Mouse (Mus musculus) forelimb bud, embryonic 11.5 days (tissue): ENCODE results near the gene Gon4l.

Experiments
- DNase-seq: peaks from one replicate; pipeline ENCODE4 v3.0.0-alpha.2; 2012; ENCODE audit warnings: low read depth, low spot score

Gene Gon4l

DNA sequence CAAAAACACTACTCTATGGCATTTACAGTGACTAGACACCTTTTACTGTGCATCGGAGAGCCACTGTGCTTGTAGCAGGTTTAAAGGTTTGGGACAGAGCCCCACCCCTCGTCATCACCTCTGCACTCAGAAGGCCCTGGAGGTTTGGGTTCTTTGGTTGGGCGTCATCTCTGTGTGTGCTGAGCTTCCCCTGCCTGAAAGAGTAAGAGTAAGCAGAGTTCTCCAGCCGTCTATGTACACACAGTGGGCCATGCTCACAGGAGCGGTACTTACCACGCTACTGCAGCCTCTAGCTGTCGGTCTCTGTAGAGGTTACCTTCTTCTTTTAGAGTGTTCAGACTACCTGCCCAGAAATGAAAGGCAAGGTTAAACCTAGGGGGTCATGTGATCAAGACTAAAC lies 77.6 kb downstream of the Gon4l start:
- DNase-seq: no peak

- peak; percentile 81 for DNase-seq
Measured at GRCm38 (mm10) chr3:88913511-88914383, 78.7 kb downstream of the Gon4l start, which contains the start of gene Msto1. TSS of gene Msto1 (minus strand) at chr3:88913999.

DNA sequence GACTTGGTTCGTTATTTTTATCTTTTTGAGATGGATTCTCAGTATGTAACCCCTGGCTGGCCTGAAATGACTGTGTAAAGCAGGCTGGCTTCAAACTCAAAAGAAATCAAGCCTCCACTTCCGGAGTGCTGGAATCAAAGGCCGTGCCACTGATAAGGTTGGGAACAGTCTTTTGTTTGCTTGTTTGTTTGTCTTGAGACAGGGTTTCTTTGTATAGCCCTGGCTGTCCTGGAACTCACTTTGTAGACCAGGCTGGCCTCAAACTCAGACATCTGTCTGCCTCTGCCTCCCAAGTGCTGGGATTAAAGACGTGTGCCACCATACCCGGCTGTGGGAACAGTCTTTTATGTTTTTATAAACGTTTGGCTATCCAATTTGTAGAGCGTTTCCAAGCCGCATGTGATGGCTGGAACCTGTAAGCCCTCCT lies 79.4 kb downstream of the Gon4l start:
- no peak for DNase-seq

GRCm38 (mm10) chr3:88918981-88919380 lies 84.0 kb downstream of the Gon4l start:
- DNase-seq: no peak

GRCm38 (mm10) chr3:88921411-88921810 lies 86.4 kb downstream of the Gon4l start:
- no peak for DNase-seq

GRCm38 (mm10) chr3:88923989-88924591 lies 89.1 kb downstream of the Gon4l start:
- no peak for DNase-seq

DNA sequence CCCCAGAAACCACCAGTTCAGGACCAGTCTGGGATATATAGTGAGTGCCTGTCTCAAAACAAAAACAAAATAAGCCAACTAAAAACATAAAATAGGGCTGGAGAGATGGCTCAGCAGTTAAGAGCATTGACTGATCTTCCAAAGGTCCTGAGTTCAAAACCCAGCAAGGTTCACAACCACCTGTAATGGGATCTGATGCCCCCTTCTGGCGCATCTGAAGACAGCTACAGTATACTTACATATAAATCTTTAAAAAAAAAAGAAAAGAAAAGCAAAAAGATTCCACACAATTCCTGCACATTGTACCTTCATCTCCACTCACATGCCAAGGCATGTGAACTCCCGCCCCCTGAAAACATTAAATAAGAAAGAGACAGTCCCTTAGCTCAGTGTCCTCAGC lies 90.6 kb downstream of the Gon4l start:
- no peak for DNase-seq

DNA sequence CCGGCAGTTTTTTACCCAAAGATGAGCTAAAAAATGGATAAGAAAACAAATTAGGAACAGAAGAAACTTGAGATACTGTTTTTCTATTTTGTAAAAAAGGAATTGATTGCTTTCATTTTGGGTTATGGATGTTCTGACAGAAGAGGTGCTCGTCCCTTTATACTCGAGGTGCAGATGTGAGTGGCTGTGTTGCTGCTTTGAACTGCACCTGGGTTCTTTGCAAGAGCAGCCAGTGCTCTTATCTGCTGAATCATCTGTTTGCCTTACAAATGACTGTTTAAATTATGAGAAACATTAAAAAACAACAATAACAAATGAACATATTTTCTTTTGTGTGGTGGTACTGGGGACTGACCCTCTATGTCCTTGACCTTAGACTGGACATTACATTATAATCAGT lies 94.5 kb downstream of the Gon4l start:
- no peak for DNase-seq

DNA sequence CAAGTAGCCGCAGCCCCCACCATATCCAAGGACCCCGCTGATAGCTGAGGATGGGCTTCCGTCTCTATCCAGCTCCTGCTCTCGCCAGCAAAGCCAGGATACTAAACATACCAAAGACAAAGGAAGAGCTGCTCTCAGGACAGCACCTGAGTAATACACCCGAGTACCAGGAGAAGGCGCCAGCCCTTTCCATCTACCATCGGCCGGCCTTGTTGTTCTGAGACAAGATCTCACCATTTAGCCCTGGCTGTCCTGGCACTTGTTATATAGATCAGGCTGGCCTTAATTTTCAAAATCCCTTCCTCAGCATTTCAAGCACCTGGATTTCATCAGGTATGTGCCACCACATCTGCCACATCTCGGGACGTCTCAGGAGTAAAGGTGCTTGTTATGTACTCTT lies 104.0 kb downstream of the Gon4l start:
- DNase-seq: no peak

DNA sequence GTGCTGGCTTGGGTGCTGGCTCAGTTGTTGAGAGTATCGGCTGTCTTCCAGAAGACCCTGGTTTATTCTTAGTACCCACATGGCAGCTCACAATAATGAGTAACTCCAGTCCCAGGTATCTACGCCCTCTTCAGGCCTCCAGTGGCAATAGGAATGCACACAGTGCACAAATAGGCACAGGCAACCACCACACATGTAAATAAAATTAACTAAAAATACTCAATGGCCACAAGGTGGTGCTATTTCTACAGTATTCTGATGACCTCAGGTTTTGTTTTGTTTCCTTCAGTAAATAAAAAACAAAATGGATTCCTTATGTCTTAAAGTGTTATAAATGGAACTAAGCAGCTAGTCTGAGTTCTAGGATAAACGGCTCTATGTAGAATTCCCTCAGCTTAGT lies 104.7 kb downstream of the Gon4l start:
- peak; percentile 65 for DNase-seq

GRCm38 (mm10) chr3:88942316-88942880 lies 107.4 kb downstream of the Gon4l start:
- no peak for DNase-seq

- DNase-seq: no peak
Measured at GRCm38 (mm10) chr3:88944109-88944508, 109.1 kb downstream of the Gon4l start.

DNA sequence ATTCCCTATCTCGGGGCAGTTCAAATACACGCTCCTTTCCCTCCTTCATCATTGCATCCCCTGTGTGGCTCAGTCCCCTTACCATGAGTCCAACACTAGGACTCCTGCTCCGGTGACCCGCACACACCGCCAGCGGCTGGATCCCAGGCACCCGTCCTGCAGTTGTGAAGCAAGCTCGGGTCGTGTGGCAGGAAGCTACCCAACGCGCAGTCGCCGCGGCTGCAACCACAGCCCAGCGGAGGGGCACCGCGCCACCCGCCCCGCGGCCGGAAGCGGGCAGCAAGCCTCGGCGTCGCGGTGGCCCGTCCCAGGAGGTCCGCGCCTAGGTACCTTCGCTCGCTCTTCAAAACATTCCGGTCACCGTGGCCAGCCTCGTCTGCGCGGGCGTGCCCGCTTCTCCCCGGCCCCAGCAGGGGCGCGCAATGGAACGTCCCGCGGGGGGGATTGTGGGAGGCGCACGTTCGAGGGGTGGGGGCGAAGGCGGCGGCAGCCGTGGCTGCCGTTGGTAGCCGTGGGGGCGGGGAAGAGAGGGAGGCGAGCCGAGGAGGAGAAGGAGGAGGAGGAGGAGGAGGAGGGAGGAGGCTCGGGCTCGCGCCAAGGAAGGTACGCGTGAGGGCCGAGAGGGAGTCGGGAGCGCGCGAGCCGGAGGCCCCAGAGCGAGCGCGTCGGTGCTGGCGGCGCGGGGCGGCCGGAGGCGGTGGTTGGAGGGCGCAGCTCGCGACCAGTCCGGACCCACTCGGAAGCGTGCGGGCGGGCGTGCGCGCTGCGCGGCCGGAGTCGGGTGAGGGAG lies 115.0 kb downstream of the Gon4l start:
- peak; percentile 86 for DNase-seq

- DNase-seq: peak; percentile 76
Measured at GRCm38 (mm10) chr3:88950576-88951326, 115.7 kb downstream of the Gon4l start, which contains the start of the genes Ash1l and Dap3. TSS of gene Ash1l (plus strand) at chr3:88950622. TSS of gene Dap3 (minus strand) at chr3:88951181.

GRCm38 (mm10) chr3:88951327-88951800 lies 116.3 kb downstream of the Gon4l start:
- no peak for DNase-seq

DNA sequence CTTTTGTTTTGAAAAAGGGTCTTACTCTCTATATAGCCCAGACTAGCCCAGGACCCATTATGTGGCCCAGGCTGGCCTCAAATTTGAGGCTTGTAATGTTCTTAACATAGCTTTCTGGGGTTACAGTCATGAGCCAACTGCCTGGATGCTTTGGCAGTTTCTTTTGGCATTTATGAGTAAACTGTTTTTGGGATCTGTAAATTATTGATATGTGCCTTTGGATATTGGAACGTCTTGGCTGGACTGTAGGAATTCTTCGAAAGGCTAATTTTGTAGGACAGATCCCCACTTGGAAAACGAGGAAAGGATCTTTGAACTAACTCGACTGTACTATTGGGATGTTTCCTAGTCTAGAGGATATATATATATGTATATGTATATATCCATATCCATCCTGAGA lies 118.2 kb downstream of the Gon4l start:
- no peak for DNase-seq

DNA sequence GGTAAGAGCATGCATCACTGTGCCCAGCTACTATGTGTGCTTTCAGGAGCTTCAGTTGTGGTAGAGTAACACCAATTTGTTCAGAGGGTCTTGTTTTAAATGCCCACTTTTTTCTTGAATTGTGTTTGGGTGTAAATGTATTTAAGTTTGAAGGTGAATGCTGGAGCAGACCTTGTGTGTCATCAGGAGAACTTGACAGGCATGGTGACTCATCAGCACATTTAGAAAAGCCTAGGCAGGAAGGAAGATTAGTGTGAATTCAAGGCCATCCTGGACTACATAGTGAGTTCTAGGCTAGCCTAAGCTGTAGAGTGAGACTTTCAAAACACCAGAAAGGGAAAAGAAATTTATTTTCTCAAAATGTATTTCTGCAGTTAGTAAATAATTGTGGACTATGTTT lies 118.7 kb downstream of the Gon4l start:
- no peak for DNase-seq
